19 mouse cellular contexts compared by ENCODE assay signal in genomic region chr17:57112768-57113474, GRCm38 (mm10). TPM values are rescaled to one million over a fixed set of nuclear protein-coding genes. Genes with fewer than 3 reads are reported as not detected.
A peak's percentile ranks its signal among the peaks of the same experiment; 100 is the strongest.
DNase-seq lines count a peak whose midpoint lies in the region; ATAC-seq and TF ChIP-seq lines count a peak whose summit lies in the region.
"Had no signal": no experiment of that assay in that cellular context is flagged by ENCODE, and none has a peak within 500 bp of the region (broad histone marks: within the 10 kb centered on the region; RNA-seq: fewer than 3 reads in every experiment).

No protein-coding gene starts in this region.

- H3K4me3 ChIP-seq in bone marrow macrophage, adult 2 months (ENCODE audit: insufficient read depth, low read length) = peak overlapping the region; percentile 33
- H3K4me3 ChIP-seq in lung, postnatal 0 days (ENCODE audit: low read depth, low read length) = no peak overlapping the region
- H3K4me3 ChIP-seq in myocyte = no peak overlapping the region
- H3K4me3 ChIP-seq: erythroblast, embryonic 14.5 days; hindbrain, embryonic 10.5 days; neural tube, embryonic 15.5 days had no signal

- no peak for ATAC-seq in lung, postnatal 0 days
- no peak for ATAC-seq in erythroid progenitor cell, adult 5-6 weeks (replicated peaks; ENCODE audit: low FRiP score, poor library complexity, severe bottlenecking)
- ATAC-seq: inflammation-experienced regulatory T-cells, adult 6 months had no signal

- H3ac ChIP-seq in myocyte (ENCODE audit: control insufficient read depth, insufficient read length) = no peak overlapping the region

- H3K9ac ChIP-seq in lung, postnatal 0 days (replicated peaks; ENCODE audit: low read depth) = no peak overlapping the region
- H3K9ac ChIP-seq: neural tube, embryonic 15.5 days had no signal

- peak overlapping the region; percentile 95 for H3K27ac ChIP-seq in bone marrow macrophage, adult 2 months (ENCODE audit: insufficient read depth, low read depth, low read length)
- no peak overlapping the region for H3K27ac ChIP-seq in lung, postnatal 0 days (ENCODE audit: low read length)
- H3K27ac ChIP-seq: hindbrain, embryonic 10.5 days; kidney, postnatal 0 days; neural tube, embryonic 15.5 days had no signal

- 63% methylated on average over 10 of the region's 10 CpGs for WGBS in lung, postnatal 0 days

- no peaks in the 10 kb centered on the region for H3K36me3 ChIP-seq in lung, postnatal 0 days (ENCODE audit: insufficient read depth, low read length)
- H3K36me3 ChIP-seq in myocyte (ENCODE audit: control insufficient read depth, insufficient read depth) = no peaks in the 10 kb centered on the region
- H3K36me3 ChIP-seq: hindbrain, embryonic 10.5 days; neural tube, embryonic 15.5 days had no signal

- H3K79me2 ChIP-seq in myocyte (ENCODE audit: control insufficient read depth, insufficient read depth) = no peaks in the 10 kb centered on the region

- H3K4me2 ChIP-seq in lung, postnatal 0 days (replicated peaks; ENCODE audit: low read depth, low read length) = no peak overlapping the region
- peak overlapping the region; percentile 5 for H3K4me2 ChIP-seq in myocyte (ENCODE audit: low read depth)
- H3K4me2 ChIP-seq: neural tube, embryonic 15.5 days had no signal

- DNase-seq in layer of hippocampus, adult 9-11 months = peak; percentile 53
- no peak for DNase-seq in layer of hippocampus, postnatal 14 days (ENCODE audit: low spot score in 2 of 2)
- DNase-seq in lung, postnatal 0 days (ENCODE audit: low spot score) = peak; percentile 41
- DNase-seq in gastrocnemius, postnatal 4 days (ENCODE audit: low spot score in 2 of 2) = no peak
- DNase-seq: cerebellum, adult 9-10 months; gastrocnemius, postnatal 36 days; right cerebral cortex, adult 18-20 months; thymus, adult 18-20 months had no signal

- H3K9me3 ChIP-seq in lung, postnatal 0 days (ENCODE audit: low read length) = no peaks in the 10 kb centered on the region
- H3K9me3 ChIP-seq: hindbrain, embryonic 10.5 days; neural tube, embryonic 15.5 days had no signal

- H3K27me3 ChIP-seq in lung, postnatal 0 days (replicated peaks; ENCODE audit: insufficient read depth, low read length) = no peaks in the 10 kb centered on the region
- H3K27me3 ChIP-seq in myocyte (ENCODE audit: control insufficient read depth, insufficient read depth, insufficient read length) = no peaks in the 10 kb centered on the region
- H3K27me3 ChIP-seq: neural tube, embryonic 15.5 days had no signal

- no peak for TF ChIP-seq POLR2A in bone marrow macrophage, adult 2 months (IDR thresholded peaks at IDR 0.05; ENCODE audit: borderline replicate concordance, low read depth, low read length)
- no peak for TF ChIP-seq POLR2A in myocyte (IDR thresholded peaks at IDR 0.05; ENCODE audit: insufficient read length, low read depth)

- TF ChIP-seq CTCF in bone marrow macrophage, adult 2 months (IDR thresholded peaks at IDR 0.05; ENCODE audit: low read depth, low read length) = no peak
- TF ChIP-seq CTCF in lung, postnatal 0 days (IDR thresholded peaks at IDR 0.05) = no peak

- peaks cover 55% of the 10 kb centered on the region for H3K4me1 ChIP-seq in bone marrow macrophage, adult 2 months (ENCODE audit: control insufficient read depth, insufficient read depth, low read length)
- H3K4me1 ChIP-seq in lung, postnatal 0 days (ENCODE audit: insufficient read depth, low read depth, low read length) = no peaks in the 10 kb centered on the region
- H3K4me1 ChIP-seq: hindbrain, embryonic 10.5 days; neural tube, embryonic 15.5 days had no signal

- no peak for TF ChIP-seq EP300 in lung, postnatal 0 days (IDR thresholded peaks at IDR 0.05)

TF ChIP-seq in myocyte, 11 proteins besides CTCF, POLR2A, EP300 and RAD21:
- TF ChIP-seq SRF (IDR thresholded peaks at IDR 0.05; ENCODE audit: control insufficient read depth, insufficient read length, low read depth) = no peak
- TF ChIP-seq TCF12 (IDR thresholded peaks at IDR 0.05; ENCODE audit: insufficient read depth, poor library complexity, severe bottlenecking) = no peak

RNA-seq across cellular contexts. Expression of gene Tnfsf9, which starts 7.8 kb away (rescaled TPM):
- total RNA-seq in layer of hippocampus, postnatal 14 days (2021) = under 1 TPM; 0.50 to 0.60 TPM
- polyA plus RNA-seq in bone marrow macrophage, adult 2 months (2012; ENCODE audit: insufficient read depth, insufficient read length, missing spikeins) = 6.0 and 6.9 TPM in 2 replicates
- 3.0 and 3.4 TPM in 2 replicates for polyA plus RNA-seq in lung, postnatal 0 days (2015; fragmentation: Nextera tagmentation; extraction: Ambion mirVana)
- 7.0 TPM for polyA plus RNA-seq in myocyte (2012; fragmentation: generic; extraction: Trizol)
- total RNA-seq in gastrocnemius, postnatal 4 days (2021) = 1 to 10 TPM; 1.3 to 1.4 TPM
- total RNA-seq in erythroid progenitor cell, adult 5-6 weeks (2015; ENCODE audit: low replicate concordance) = not detected in 2 replicates
- not detected in 2 replicates for total RNA-seq in erythroid progenitor cell, adult 5-6 weeks (2017; ENCODE audit: low replicate concordance)

RNA-seq across cellular contexts. Expression of gene Tubb4a, which starts 25.3 kb away (rescaled TPM):
- 100 to 1,000 TPM; 714 to 754 TPM for total RNA-seq in layer of hippocampus, postnatal 14 days (2021)
- polyA plus RNA-seq in bone marrow macrophage, adult 2 months (2012; ENCODE audit: insufficient read depth, insufficient read length, missing spikeins) = 0.59 and 0.91 TPM in 2 replicates
- polyA plus RNA-seq in lung, postnatal 0 days (2015; fragmentation: Nextera tagmentation; extraction: Ambion mirVana) = 7.1 and 7.5 TPM in 2 replicates
- 0.14 TPM for polyA plus RNA-seq in myocyte (2012; fragmentation: generic; extraction: Trizol)
- 1 to 10 TPM; 4.0 to 4.8 TPM for total RNA-seq in gastrocnemius, postnatal 4 days (2021)
- total RNA-seq in erythroid progenitor cell, adult 5-6 weeks (2015; ENCODE audit: low replicate concordance) = 1.4 TPM in 1 of 2 replicates, not detected in the other
- not detected in 2 replicates for total RNA-seq in erythroid progenitor cell, adult 5-6 weeks (2017; ENCODE audit: low replicate concordance)
- polyA plus RNA-seq: erythroblast, embryonic 14.5 days had no signal

RNA-seq across cellular contexts. Expression of gene Dennd1c, which starts 34.6 kb away (rescaled TPM):
- 1 to 10 TPM; 1.4 to 2.9 TPM for total RNA-seq in layer of hippocampus, postnatal 14 days (2021)
- polyA plus RNA-seq in bone marrow macrophage, adult 2 months (2012; ENCODE audit: insufficient read depth, insufficient read length, missing spikeins) = 145 and 164 TPM in 2 replicates
- 5.7 and 6.0 TPM in 2 replicates for polyA plus RNA-seq in lung, postnatal 0 days (2015; fragmentation: Nextera tagmentation; extraction: Ambion mirVana)
- 0.04 TPM for polyA plus RNA-seq in myocyte (2012; fragmentation: generic; extraction: Trizol)
- 1 to 10 TPM; 2.1 TPM for total RNA-seq in gastrocnemius, postnatal 4 days (2021)
- total RNA-seq in erythroid progenitor cell, adult 5-6 weeks (2015; ENCODE audit: low replicate concordance) = 6.1 and 12.2 TPM in 2 replicates
- total RNA-seq in erythroid progenitor cell, adult 5-6 weeks (2017; ENCODE audit: low replicate concordance) = 2.6 and 4.5 TPM in 2 replicates

RNA-seq across cellular contexts. Expression of gene Cd70, which starts 36.7 kb away (rescaled TPM):
- total RNA-seq in layer of hippocampus, postnatal 14 days (2021) = under 1 TPM in 1 of 2 experiments, not detected in 1; 0.48 TPM
- not detected in 2 replicates for polyA plus RNA-seq in bone marrow macrophage, adult 2 months (2012; ENCODE audit: insufficient read depth, insufficient read length, missing spikeins)
- polyA plus RNA-seq in lung, postnatal 0 days (2015; fragmentation: Nextera tagmentation; extraction: Ambion mirVana) = not detected in 2 replicates
- not detected for polyA plus RNA-seq in myocyte (2012; fragmentation: generic; extraction: Trizol)
- total RNA-seq in gastrocnemius, postnatal 4 days (2021) = not detected
- total RNA-seq in erythroid progenitor cell, adult 5-6 weeks (2015; ENCODE audit: low replicate concordance) = not detected in 2 replicates
- not detected in 2 replicates for total RNA-seq in erythroid progenitor cell, adult 5-6 weeks (2017; ENCODE audit: low replicate concordance)
- total RNA-seq: adrenal gland, adult 18-20 months; gastrocnemius, postnatal 36 days had no signal
- polyA plus RNA-seq: erythroblast, embryonic 14.5 days; kidney, postnatal 0 days; limb, embryonic 11.5 days; lung, embryonic 16.5 days had no signal

RNA-seq across cellular contexts. Expression of gene Slc25a23, which starts 53.3 kb away (rescaled TPM):
- total RNA-seq in layer of hippocampus, postnatal 14 days (2021) = 100 to 1,000 TPM; 338 to 358 TPM
- polyA plus RNA-seq in bone marrow macrophage, adult 2 months (2012; ENCODE audit: insufficient read depth, insufficient read length, missing spikeins) = 15.9 and 19.0 TPM in 2 replicates
- 5.8 and 5.9 TPM in 2 replicates for polyA plus RNA-seq in lung, postnatal 0 days (2015; fragmentation: Nextera tagmentation; extraction: Ambion mirVana)
- polyA plus RNA-seq in myocyte (2012; fragmentation: generic; extraction: Trizol) = 2.2 TPM
- 10 to 100 TPM; 35.5 to 35.7 TPM for total RNA-seq in gastrocnemius, postnatal 4 days (2021)
- total RNA-seq in erythroid progenitor cell, adult 5-6 weeks (2015; ENCODE audit: low replicate concordance) = 2.9 and 5.4 TPM in 2 replicates
- not detected in 2 replicates for total RNA-seq in erythroid progenitor cell, adult 5-6 weeks (2017; ENCODE audit: low replicate concordance)

Comparison
In these comparisons a context has a peak if more than half of its experiments do, and no peak if none do; other contexts are left out.
1. DNase-seq: peak in layer of hippocampus, adult 9-11 months (single experiment) and lung, postnatal 0 days (single experiment); none in layer of hippocampus, postnatal 14 days (0 of 2) and gastrocnemius, postnatal 4 days (0 of 2).
2. RNA of gene Tubb4a, which starts 25.3 kb away (total RNA-seq): 714 to 754 TPM in layer of hippocampus, postnatal 14 days; 4.0 to 4.8 TPM in gastrocnemius, postnatal 4 days and 1.4 TPM in erythroid progenitor cell, adult 5-6 weeks; every median in the first group is over 100 times any median in the second.